Mouse (Mus musculus): ENCODE measurements around the gene Usf2.

Usf2 gene

DNA sequence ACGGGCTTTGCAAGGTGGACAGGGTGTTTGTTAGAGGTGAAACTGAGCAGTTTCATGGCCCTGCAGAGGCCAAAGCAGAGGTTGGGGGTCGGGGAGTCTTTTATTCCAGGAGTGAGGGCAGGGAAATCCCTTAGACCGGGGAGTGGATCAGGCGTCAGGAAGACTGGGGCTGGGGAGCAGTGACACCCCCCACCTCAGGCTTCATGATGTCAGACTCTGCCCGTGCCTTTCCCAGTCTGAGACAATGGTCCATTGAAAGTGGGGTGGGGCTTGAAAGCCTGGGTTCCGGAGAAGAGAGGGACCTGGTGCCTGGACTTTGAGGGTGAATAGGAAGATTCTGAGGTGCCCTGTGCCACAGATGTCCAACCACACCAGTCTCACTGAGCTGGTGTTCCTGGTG lies 39.9 kb downstream of the Usf2 start:
- DNase-seq, result no peak

DNA sequence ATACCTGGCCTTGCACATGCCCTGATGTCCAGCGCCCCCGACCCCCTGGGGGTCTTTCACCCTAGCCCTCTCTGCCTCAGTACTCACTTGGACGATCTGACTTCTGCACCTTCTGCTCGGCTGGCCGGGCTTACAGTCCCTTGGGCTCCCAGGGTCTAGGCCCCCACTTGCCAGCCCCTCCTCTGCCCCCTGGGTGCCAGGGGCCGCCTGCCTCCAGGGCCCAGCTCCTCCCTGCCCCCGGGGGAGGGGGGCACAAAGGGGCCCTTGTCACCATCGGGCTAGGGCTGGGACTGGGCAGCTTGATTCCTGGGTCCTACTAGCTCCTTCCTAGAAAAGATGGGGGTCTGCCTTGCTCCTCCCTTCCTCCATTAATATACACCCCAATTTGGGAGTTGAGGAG lies 41.9 kb downstream of the Usf2 start, which contains the start of gene Mag:
Mag (minus strand) TSS at position 142 of the 400 bp plus-strand sequence.
- DNase-seq, result no peak

DNA sequence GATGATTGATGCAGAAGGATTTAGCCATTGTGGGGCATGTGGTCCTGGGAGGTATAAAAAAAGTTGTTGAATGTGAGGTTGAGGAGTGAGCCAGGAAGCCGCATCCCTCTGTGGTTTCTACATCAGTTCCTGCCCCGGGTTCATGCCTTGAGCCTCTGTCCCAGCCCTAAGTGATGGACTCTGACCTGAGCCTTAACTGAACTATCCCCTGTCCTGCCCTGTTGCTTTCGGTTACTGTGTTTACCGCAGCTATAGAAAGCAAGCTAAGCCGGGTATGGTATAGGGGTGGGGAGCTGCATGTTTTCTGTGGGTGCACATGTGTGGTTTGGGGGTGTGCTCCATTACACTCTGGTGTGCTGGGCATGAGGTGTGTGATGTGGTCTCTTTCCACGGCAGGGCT lies 46.8 kb downstream of the Usf2 start:
- no peak for DNase-seq

DNA sequence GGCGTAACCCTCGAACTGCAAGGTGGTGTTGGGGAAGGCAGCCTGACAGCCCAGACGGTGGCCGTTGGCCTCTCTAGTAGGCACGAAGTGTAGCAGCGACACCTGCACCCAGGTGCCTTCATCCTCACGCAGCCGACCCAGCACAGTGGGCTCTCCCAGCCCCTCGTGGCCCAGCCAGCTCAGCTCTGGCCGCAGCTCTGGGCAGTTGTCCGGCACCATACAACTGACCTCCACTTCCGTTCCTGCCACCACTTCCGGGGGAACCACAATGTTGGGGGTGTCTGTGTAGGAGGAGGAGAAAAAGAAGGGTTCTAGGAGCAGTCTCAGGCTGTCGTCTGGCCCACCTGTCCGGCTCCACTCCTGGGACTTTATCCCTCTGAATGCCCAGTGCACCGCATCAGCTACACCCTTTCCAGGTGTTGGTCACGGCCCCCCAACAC lies 47.6 kb downstream of the Usf2 start:
- DNase-seq, result no peak

DNA sequence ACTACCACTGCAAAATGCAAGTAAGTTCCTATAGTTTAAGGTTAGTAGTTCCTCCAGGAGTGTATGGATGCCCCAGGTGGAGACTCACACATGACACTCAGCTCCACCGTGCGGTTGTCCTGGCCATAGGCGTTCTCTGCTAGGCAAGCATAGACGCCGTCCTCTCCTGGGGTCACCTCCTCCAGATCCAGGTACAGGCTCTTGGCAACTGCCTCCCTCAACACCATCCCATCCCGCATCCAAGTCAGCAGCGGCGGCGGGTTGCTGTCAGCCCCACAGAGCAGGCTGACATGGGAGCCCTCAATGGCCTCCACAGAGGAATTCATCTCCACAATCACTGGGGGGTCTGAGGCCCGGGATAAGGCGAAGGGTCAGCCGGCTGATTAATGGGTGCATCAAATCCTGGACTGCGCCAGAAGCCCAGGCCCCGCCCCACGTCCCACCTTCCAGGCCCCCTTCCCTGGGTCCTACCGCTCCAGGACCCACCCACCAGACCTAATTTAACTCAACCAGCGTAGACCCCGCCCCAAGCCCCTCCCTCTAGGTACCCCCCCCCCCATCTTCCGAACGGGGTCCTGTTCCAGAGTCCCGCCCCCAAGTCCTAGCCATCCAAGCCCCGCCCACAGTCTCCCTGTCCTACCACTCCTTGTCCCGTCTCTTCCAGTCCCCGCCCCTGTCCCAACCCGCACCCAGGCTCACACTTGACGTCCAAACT lies 48.2 kb downstream of the Usf2 start:
- DNase-seq, result peak; percentile 79

DNA sequence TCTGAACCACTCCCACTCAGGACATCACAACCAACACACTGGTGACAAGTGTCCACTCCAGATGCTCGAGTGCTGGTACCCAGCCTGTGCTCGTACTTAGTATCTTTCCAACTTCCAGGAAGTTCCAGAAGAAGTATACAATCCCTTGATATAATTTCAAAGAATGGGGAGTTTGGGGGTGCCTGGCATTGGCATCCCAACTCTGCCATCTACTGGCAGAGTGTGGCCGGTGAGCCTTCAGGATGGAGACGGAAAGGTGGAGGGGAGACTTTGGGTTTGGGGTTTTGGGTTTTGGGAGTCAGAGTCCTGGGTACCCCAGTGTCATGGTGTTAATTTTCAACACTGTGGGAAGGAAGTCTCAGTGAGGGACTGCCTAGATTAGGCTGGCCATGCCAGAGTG lies 52.6 kb downstream of the Usf2 start:
- no peak for DNase-seq
